Mouse (Mus musculus) embryonic facial prominence, embryonic 13.5 days (tissue): ENCODE data around the gene 2210010C04Rik. TPM values are rescaled to one million over a fixed set of nuclear protein-coding genes. Genes with fewer than 3 reads are reported as not detected.
"Not testable (repeated sequence)": the region's sequence is repeated elsewhere in the genome, so short reads cannot be mapped to it uniquely, and the experiment has no call there.

ENCODE experiments used
- ATAC-seq: fragments of 200-750 bp; cut with Nextera tagmentation; 2 replicates; pipeline ENCODE4 v1.8.0; 2017; ENCODE audit warnings: low read depth; ENCODE audit not compliant: insufficient number of reproducible peaks, insufficient read depth, low FRiP score, low TSS enrichment
- H3K27ac ChIP-seq: fragments of 300-500 bp; sonication (generic); 2 replicates; pipeline ENCODE4 v1.5.1; 2015; ENCODE audit warnings: moderate library complexity, mild to moderate bottlenecking, inconsistent platforms
- H3K27me3 ChIP-seq: fragments of 300-500 bp; sonication (generic); 2 replicates; pipeline ENCODE4 v1.6.1; 2015; ENCODE audit warnings: mild to moderate bottlenecking, inconsistent platforms
- H3K36me3 ChIP-seq: fragments of 300-500 bp; sonication (generic); 2 replicates; pipeline ENCODE4 v1.6.1; 2015; ENCODE audit warnings: mild to moderate bottlenecking, inconsistent platforms
- H3K4me1 ChIP-seq: fragments of 300-500 bp; sonication (generic); 2 replicates; pipeline ENCODE4 v1.6.1; 2015; ENCODE audit warnings: inconsistent platforms
- H3K4me2 ChIP-seq: fragments of 300-500 bp; sonication (generic); 2 replicates; pipeline ENCODE4 v1.6.1; 2015; ENCODE audit warnings: moderate library complexity, mild to moderate bottlenecking, inconsistent platforms
- H3K4me3 ChIP-seq: fragments of 300-500 bp; sonication (generic); 2 replicates; pipeline ENCODE4 v1.5.1; 2015; ENCODE audit warnings: mild to moderate bottlenecking, inconsistent platforms
- H3K9ac ChIP-seq: fragments of 300-500 bp; sonication (generic); 2 replicates; pipeline ENCODE4 v1.6.1; 2015; ENCODE audit warnings: mild to moderate bottlenecking, inconsistent platforms
- H3K9me3 ChIP-seq: fragments of 300-500 bp; sonication (generic); 2 replicates; pipeline ENCODE4 v1.6.1; 2016; ENCODE audit warnings: inconsistent platforms
- WGBS: fragments of 180-500 bp; shearing (Covaris S2); methylation state at CpG from one replicate; pipeline ENCODE4 v1.1.7; 2015; ENCODE audit warnings: mixed read lengths; 5-methylcytosine and 5-hydroxymethylcytosine counted together
- polyA plus RNA-seq: library from polyadenylated mRNA; unstranded; fragments of >200 nt; fragmentation: Nextera tagmentation; extraction: Ambion mirVana; gene quantifications from 2 replicates; pipeline ENCODE4 v1.2.1, GENCODE M21; 2015

2210010C04Rik gene
- polyA plus RNA-seq, 1 experiment from 2014 or later = not detected

GRCm38 (mm10) chr6:41018629-41019028 lies 16.7 kb downstream of the 2210010C04Rik start:
- ATAC-seq = no peak
- Histone ChIP-seq H3K4me1 (no peaks in the 10 kb centered on the region), H3K27ac (no peak overlapping the region), H3K4me3 (no peak overlapping the region), H3K9ac (no peak overlapping the region), H3K36me3 (no peaks in the 10 kb centered on the region), H3K27me3 (no peaks in the 10 kb centered on the region), H3K4me2 (no peak overlapping the region), H3K9me3 (no peaks in the 10 kb centered on the region)
- WGBS = 72% methylated on average over 2 of the region's 2 CpGs

- Histone ChIP-seq H3K9ac (no peak overlapping the region), H3K27me3 (no peaks in the 10 kb centered on the region)
- WGBS = 78% methylated on average over 4 of the region's 4 CpGs
These were observed 20.2 kb downstream of the 2210010C04Rik start for GRCm38 (mm10) chr6:41015065-41015464.

GRCm38 (mm10) chr6:40999379-40999778 lies 35.9 kb downstream of the 2210010C04Rik start, which contains the start of gene Gm2663:
TSS of gene Gm2663 (minus strand) at chr6:40999479.
- ATAC-seq, H3K4me1 ChIP-seq, H3K9me3 ChIP-seq, H3K36me3 ChIP-seq, H3K4me3 ChIP-seq, H3K4me2 ChIP-seq, H3K9ac ChIP-seq, H3K27me3 ChIP-seq, H3K27ac ChIP-seq: not testable (repeated sequence)

More at GRCm38 (mm10) chr6:41015065-41015464, 20.2 kb downstream of the 2210010C04Rik start:
- Histone ChIP-seq H3K9me3 (no peaks in the 10 kb centered on the region), H3K4me3 (no peak overlapping the region), H3K36me3 (no peaks in the 10 kb centered on the region), H3K4me2 (no peak overlapping the region), H3K4me1 (no peaks in the 10 kb centered on the region), H3K27ac (no peak overlapping the region)
- no peak for ATAC-seq

Other genes starting within 250 kb of the 2210010C04Rik start
- not detected in 2 replicates for gene Moxd2, start 148.0 kb downstream of the 2210010C04Rik start, polyA plus RNA-seq
- gene Prss58, start 135.1 kb downstream of the 2210010C04Rik start, polyA plus RNA-seq = not detected in 2 replicates
- not detected in 2 replicates for gene 1700074P13Rik, start 95.0 kb downstream of the 2210010C04Rik start, polyA plus RNA-seq
- not detected in 2 replicates for gene Gm4744, start 83.6 kb downstream of the 2210010C04Rik start, polyA plus RNA-seq
- gene 1810009J06Rik, start 70.8 kb downstream of the 2210010C04Rik start, polyA plus RNA-seq = not detected in 2 replicates
- not detected in 2 replicates for gene Gm2663, start 36.0 kb downstream of the 2210010C04Rik start, polyA plus RNA-seq